Mouse (Mus musculus) ES-E14 (cell line): ENCODE results near the gene Atg2b. TPM values are rescaled to one million over a fixed set of nuclear protein-coding genes. Genes with fewer than 3 reads are reported as not detected.

Experiments
- DNase-seq: peaks from one replicate; pipeline ENCODE4 v3.0.0-alpha.2; 2013; ENCODE audit warnings: low read depth, low spot score
- H3K27ac ChIP-seq: 2 replicates; pipeline ENCODE4 v1.5.1; 2012; ENCODE audit warnings: low read depth, mild to moderate bottlenecking, low read length, moderate library complexity, mixed read lengths; ENCODE audit not compliant: poor library complexity, insufficient read depth, severe bottlenecking
- H3K36me3 ChIP-seq: 2 replicates; pipeline ENCODE4 v1.6.1; 2012; ENCODE audit warnings: mild to moderate bottlenecking, low read length, moderate library complexity, mixed read lengths; ENCODE audit not compliant: control insufficient read depth, poor library complexity, insufficient read depth, severe bottlenecking
- H3K4me1 ChIP-seq, 2 experiments: fragments of 150-350 bp in 1 of 2; sonication (generic) in 1 of 2; 2 replicates each; pipeline ENCODE4 v1.6.1; 2012; ENCODE audit warnings: low read length in 2 of 2, mild to moderate bottlenecking in 1 of 2, mixed read lengths in 1 of 2; ENCODE audit not compliant: control insufficient read depth in 2 of 2, insufficient read depth in 2 of 2, poor library complexity in 1 of 2
- H3K4me3 ChIP-seq, 2 experiments: fragments of 150-350 bp in 1 of 2; sonication (generic) in 1 of 2; 2 replicates each; pipeline ENCODE4 v1.5.1; 2012; ENCODE audit warnings: low read length in 2 of 2, low read depth in 1 of 2, mild to moderate bottlenecking in 1 of 2, mixed read lengths in 1 of 2; ENCODE audit not compliant: insufficient read depth in 1 of 2, poor library complexity in 1 of 2, severe bottlenecking in 1 of 2
- H3K9ac ChIP-seq: 2 replicates; pipeline ENCODE4 v1.6.1; 2012; ENCODE audit warnings: low read depth, mild to moderate bottlenecking, low read length, mixed read lengths; ENCODE audit not compliant: poor library complexity, insufficient read depth, severe bottlenecking
- H3K9me3 ChIP-seq: fragments of 150-350 bp; sonication (generic); 2 replicates; pipeline ENCODE4 v1.6.1; 2012; ENCODE audit warnings: low read depth, mild to moderate bottlenecking, low read length; ENCODE audit not compliant: control insufficient read depth, insufficient read depth
- CHD2 ChIP-seq: IDR thresholded peaks from 2 replicates; pipeline ENCODE4 v1.6.1; 2014; ENCODE audit warnings: mild to moderate bottlenecking, low read depth, low read length, inconsistent platforms
- HCFC1 ChIP-seq: IDR thresholded peaks from 2 replicates; pipeline ENCODE4 v1.6.1; 2012; ENCODE audit warnings: low read length, inconsistent platforms, borderline replicate concordance; ENCODE audit not compliant: insufficient read depth
- MAFK ChIP-seq: IDR thresholded peaks from 2 replicates; pipeline ENCODE4 v1.6.1; 2014; ENCODE audit warnings: mild to moderate bottlenecking, low read depth, low read length, inconsistent platforms; ENCODE audit not compliant: insufficient read depth
- ZC3H11A ChIP-seq: IDR thresholded peaks from 2 replicates; pipeline ENCODE4 v1.6.1; 2012; ENCODE audit warnings: low read depth, mild to moderate bottlenecking, inconsistent platforms, low read length, borderline replicate concordance
- ZNF384 ChIP-seq: IDR thresholded peaks from 2 replicates; pipeline ENCODE4 v1.6.1; 2012; ENCODE audit warnings: low read depth, low read length, inconsistent platforms
- in situ Hi-C, 2 experiments: fragments of 600-800 bp; cut with MboI; formaldehyde crosslinking; loops; one replicate each; pipeline ENCODE4 v1.15.1; 2025; ENCODE audit warnings: low sequenced_read_pairs in 2 of 2, inconsistent platforms in 1 of 2; ENCODE audit not compliant: unreplicated experiment in 2 of 2
- total RNA-seq: library from RNA; depleted of rRNA; stranded (reverse); fragments of 300-350 nt; gene quantifications from 2 replicates; pipeline ENCODE4 v1.2.3, GENCODE M21; 2012

The Atg2b gene
- total RNA-seq, 1 experiment: 25.2 TPM

DNA sequence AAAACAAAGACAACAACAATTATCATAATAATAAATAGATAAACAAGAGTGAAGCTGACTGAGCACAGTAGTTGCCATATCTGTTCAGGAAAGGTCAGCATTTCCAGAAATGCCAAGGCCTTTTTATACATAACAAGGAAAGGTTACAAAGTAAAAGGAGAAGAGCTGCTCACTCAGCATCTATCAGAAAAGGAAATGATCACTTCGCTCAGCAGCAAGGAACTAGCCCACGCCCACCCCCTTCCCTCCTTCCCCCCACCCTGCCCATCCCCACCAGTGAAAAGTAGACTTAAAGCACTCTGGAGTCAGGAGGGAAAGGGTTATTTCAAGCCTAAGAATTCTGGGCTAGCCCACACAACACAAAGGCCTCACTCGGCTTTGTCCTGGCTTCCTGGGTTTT, 35.2 kb upstream of the Atg2b start:
- TF ChIP-seq HCFC1 (no peak), ZC3H11A (no peak), ZNF384 (no peak), MAFK (no peak), CHD2 (no peak)
- Histone ChIP-seq H3K4me3 (no peak overlapping the region), H3K4me1 (peaks cover 0 to 2% of the 10 kb centered on the region in 2 experiments; a peak in 2 of 4 replicates), H3K9me3 (no peaks in the 10 kb centered on the region), H3K27ac (no peak overlapping the region; the same call in 1 of the 2 replicates), H3K36me3 (no peaks in the 10 kb centered on the region), H3K9ac (no peak overlapping the region)
- no peak for DNase-seq
- in situ Hi-C loops: no loop called here

DNA sequence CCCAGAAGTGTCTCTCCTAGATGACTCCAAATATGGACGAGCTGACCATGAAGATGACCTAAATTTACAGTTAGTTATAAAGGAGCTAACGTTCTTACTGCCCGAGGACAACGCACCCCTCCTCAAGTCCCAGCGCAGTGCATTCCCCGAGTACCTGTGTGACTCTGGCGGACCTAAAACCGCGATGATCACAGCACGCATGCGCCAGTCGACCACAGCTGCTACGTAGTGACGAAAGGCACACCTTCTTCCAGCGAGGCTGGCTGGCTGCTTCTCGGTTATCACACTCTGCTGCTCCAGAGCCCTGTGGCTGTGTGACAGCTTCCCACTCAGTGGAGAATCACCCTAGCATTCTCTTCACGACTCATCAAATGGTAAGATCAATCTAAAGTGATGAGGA, 33.6 kb upstream of the Atg2b start:
- Histone ChIP-seq H3K9ac (no peak overlapping the region), H3K27ac (no peak overlapping the region), H3K4me3 (0 out of 4 replicates have a peak overlapping the region, but pooled peaks of 1 of the 2 experiments have one; percentile 10), H3K9me3 (no peaks in the 10 kb centered on the region), H3K4me1 (peaks cover 0 to 5% of the 10 kb centered on the region in 2 experiments; a peak in 2 of 4 replicates), H3K36me3 (no peaks in the 10 kb centered on the region)
- TF ChIP-seq CHD2: no peak
- TF ChIP-seq ZNF384: no peak
- no peak for TF ChIP-seq ZC3H11A
- TF ChIP-seq MAFK: no peak
- no peak for TF ChIP-seq HCFC1
- no peak for DNase-seq
- in situ Hi-C loops: no loop called here

DNA sequence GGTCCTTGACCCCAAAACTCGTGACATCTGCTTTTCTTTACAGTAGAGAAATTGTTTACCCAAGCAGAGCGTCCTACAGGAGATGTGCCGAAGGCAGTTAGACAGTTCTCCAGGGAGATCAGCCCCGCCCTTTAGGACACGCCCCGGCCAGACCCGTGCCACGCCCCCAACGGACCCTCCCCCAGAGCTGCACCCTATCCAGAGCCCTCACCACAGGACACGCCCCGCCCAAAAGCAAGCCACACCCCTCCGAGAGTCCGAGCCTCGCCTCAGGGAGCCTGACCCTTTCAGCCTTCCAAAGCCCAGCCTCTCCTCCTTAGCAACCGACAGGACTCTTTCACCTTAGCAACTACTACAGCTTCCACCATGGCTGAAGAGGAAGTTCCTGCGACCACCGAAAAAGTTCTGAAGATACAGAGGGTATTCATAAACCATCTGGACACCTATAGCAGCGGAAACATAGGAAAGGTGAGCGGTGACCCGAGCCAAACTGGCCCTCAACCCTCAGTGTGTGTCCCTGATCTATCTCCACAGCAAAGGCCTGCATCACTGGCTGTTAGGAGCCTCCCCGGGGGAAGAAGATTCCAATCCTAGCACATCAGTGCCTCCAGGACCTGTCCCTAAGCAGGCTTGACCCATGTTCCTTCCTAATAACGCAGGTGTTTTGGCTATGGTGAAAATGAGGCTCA, 20.9 kb upstream of the Atg2b start, which contains the start of gene Ak7:
Gene Ak7, plus strand, starts transcription at position 178 of the 689 bp plus-strand sequence.
- 0 out of 4 replicates have a peak within 1 kb of the TSS, but pooled peaks of 1 of the 2 experiments have one; percentile 5 for H3K4me3 ChIP-seq
- TF ChIP-seq ZNF384: no peak
- no peak for TF ChIP-seq HCFC1
- TF ChIP-seq CHD2: no peak
- no peak for TF ChIP-seq MAFK
- no peak for TF ChIP-seq ZC3H11A
- in situ Hi-C loops: no loop called here

DNA sequence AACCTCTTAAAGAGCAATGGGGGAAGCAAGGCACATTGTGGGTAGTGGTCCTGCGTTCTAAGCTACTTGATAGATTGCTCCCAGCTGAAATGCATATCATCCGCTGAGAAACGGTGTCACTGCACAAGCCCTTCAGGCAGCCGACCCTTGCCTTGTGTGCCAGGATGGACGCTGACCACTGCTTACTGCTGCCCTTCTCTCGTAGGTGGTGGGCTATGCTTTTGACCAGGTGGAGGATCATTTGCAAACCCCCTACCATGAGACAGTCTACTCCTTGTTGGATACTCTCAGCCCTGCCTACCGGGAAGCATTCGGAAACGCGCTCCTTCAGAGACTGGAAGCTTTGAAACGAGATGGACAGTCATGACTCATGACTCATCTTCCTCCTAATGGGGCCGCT, 15.4 kb upstream of the Atg2b start:
- in situ Hi-C loops: no loop called here

More for the DNA sequence above, 20.9 kb upstream of the Atg2b start, which contains the start of gene Ak7:
- no peaks in the 10 kb centered on the region for H3K36me3 ChIP-seq
- peak; percentile 99 for DNase-seq
- no peak within 1 kb of the TSS for H3K27ac ChIP-seq
- H3K4me1 ChIP-seq: peaks cover 3 to 8% of the 10 kb centered on the region in 2 experiments; a peak in 3 of 4 replicates
- H3K9me3 ChIP-seq: no peaks in the 10 kb centered on the region
- H3K9ac ChIP-seq: no peak within 1 kb of the TSS

More for the DNA sequence above, 15.4 kb upstream of the Atg2b start:
- Histone ChIP-seq H3K27ac (no peak overlapping the region), H3K4me3 (no peak overlapping the region), H3K9ac (no peak overlapping the region), H3K9me3 (no peaks in the 10 kb centered on the region), H3K4me1 (peaks cover 2 to 14% of the 10 kb centered on the region in 2 experiments; a peak in 3 of 4 replicates), H3K36me3 (peaks cover 2% of the 10 kb centered on the region; the same call in 1 of the 2 replicates)
- TF ChIP-seq HCFC1 (no peak), MAFK (no peak), ZNF384 (no peak)
- DNase-seq: no peak
